Mouse (Mus musculus): Measurements from ENCODE around the gene Xrcc5. TPM values are rescaled to one million over a fixed set of nuclear protein-coding genes. Genes with fewer than 3 reads are reported as not detected.

Xrcc5 gene
- total and polyA plus RNA-seq, 2 experiments from 2014 or later, result 12.7 to 12.8 TPM

GRCm38 (mm10) chr1:72287893-72288292, 19.3 kb upstream of the Xrcc5 start:
- Histone ChIP-seq H3K27ac (ENCODE audit: low read depth, low read length) (peak overlapping the region; percentile 72; the same call in 1 of the 2 replicates), H3K4me2 (ENCODE audit: low read depth) (no peak overlapping the region), H3K9ac (no peak overlapping the region), H3K9me3 (ENCODE audit: low read length) (no peaks in the 10 kb centered on the region), H3K36me3 (ENCODE audit: insufficient read depth) (no peaks in the 10 kb centered on the region), H3K4me3 (ENCODE audit: low read depth, low read length) (no peak overlapping the region), H3K27me3 (ENCODE audit: insufficient read depth, low read length) (no peaks in the 10 kb centered on the region), H3K4me1 (ENCODE audit: insufficient read depth) (peaks cover 14% of the 10 kb centered on the region)
- no peak for TF ChIP-seq CTCF (IDR thresholded peaks at IDR 0.05; ENCODE audit: low read depth)
- no peak for DNase-seq
- no peak for ATAC-seq
- 90% methylated on average over 4 of the region's 4 CpGs for WGBS

- ATAC-seq (no peak), DNase-seq (no peak)
- Histone ChIP-seq H3K27ac (ENCODE audit: low read depth, low read length) (no peak overlapping the region), H3K4me1 (ENCODE audit: insufficient read depth) (peaks cover 14% of the 10 kb centered on the region), H3K9me3 (ENCODE audit: low read length) (no peaks in the 10 kb centered on the region), H3K4me3 (ENCODE audit: low read depth, low read length) (no peak overlapping the region), H3K9ac (no peak overlapping the region), H3K27me3 (ENCODE audit: insufficient read depth, low read length) (no peaks in the 10 kb centered on the region), H3K36me3 (ENCODE audit: insufficient read depth) (no peaks in the 10 kb centered on the region), H3K4me2 (ENCODE audit: low read depth) (no peak overlapping the region)
- no peak for TF ChIP-seq CTCF (IDR thresholded peaks at IDR 0.05; ENCODE audit: low read depth)
- WGBS, result 85% methylated on average over 4 of the region's 4 CpGs
These were observed 18.6 kb upstream of the Xrcc5 start for GRCm38 (mm10) chr1:72288527-72289150.

GRCm38 (mm10) chr1:72290896-72291295, 16.3 kb upstream of the Xrcc5 start:
- Histone ChIP-seq H3K9ac (no peak overlapping the region), H3K9me3 (ENCODE audit: low read length) (no peaks in the 10 kb centered on the region), H3K36me3 (ENCODE audit: insufficient read depth) (0 out of 2 replicates have a peak, but pooled peaks cover 6% of the 10 kb centered on the region), H3K4me1 (ENCODE audit: insufficient read depth) (peaks cover 5% of the 10 kb centered on the region; the same call in 1 of the 2 replicates), H3K27ac (ENCODE audit: low read depth, low read length) (no peak overlapping the region), H3K4me2 (ENCODE audit: low read depth) (no peak overlapping the region), H3K4me3 (ENCODE audit: low read depth, low read length) (no peak overlapping the region), H3K27me3 (ENCODE audit: insufficient read depth, low read length) (no peaks in the 10 kb centered on the region)
- DNase-seq (no peak), ATAC-seq (no peak)
- TF ChIP-seq CTCF (IDR thresholded peaks at IDR 0.05; ENCODE audit: low read depth), result no peak
- 90% methylated on average over 4 of the region's 4 CpGs for WGBS

GRCm38 (mm10) chr1:72291421-72291820, 15.8 kb upstream of the Xrcc5 start:
- Histone ChIP-seq H3K9me3 (ENCODE audit: low read length) (no peaks in the 10 kb centered on the region), H3K4me1 (ENCODE audit: insufficient read depth) (peaks cover 5% of the 10 kb centered on the region; the same call in 1 of the 2 replicates), H3K27ac (ENCODE audit: low read depth, low read length) (no peak overlapping the region), H3K4me3 (ENCODE audit: low read depth, low read length) (no peak overlapping the region), H3K4me2 (ENCODE audit: low read depth) (no peak overlapping the region), H3K36me3 (ENCODE audit: insufficient read depth) (0 out of 2 replicates have a peak, but pooled peaks cover 6% of the 10 kb centered on the region), H3K27me3 (ENCODE audit: insufficient read depth, low read length) (no peaks in the 10 kb centered on the region), H3K9ac (no peak overlapping the region)
- DNase-seq, result no peak
- WGBS, result 94% methylated on average over 4 of the region's 4 CpGs
- TF ChIP-seq CTCF (IDR thresholded peaks at IDR 0.05; ENCODE audit: low read depth), result no peak
- ATAC-seq, result no peak

GRCm38 (mm10) chr1:72291925-72292324, 15.3 kb upstream of the Xrcc5 start:
- H3K36me3 ChIP-seq (ENCODE audit: insufficient read depth), result 0 out of 2 replicates have a peak, but pooled peaks cover 6% of the 10 kb centered on the region
- H3K4me3 ChIP-seq (ENCODE audit: low read depth, low read length), result no peak overlapping the region
- H3K27ac ChIP-seq (ENCODE audit: low read depth, low read length), result no peak overlapping the region
- WGBS, result 93% methylated on average over 2 of the region's 2 CpGs
- no peak overlapping the region for H3K4me2 ChIP-seq (ENCODE audit: low read depth)
- no peak for DNase-seq
- H3K9ac ChIP-seq, result no peak overlapping the region
- peaks cover 5% of the 10 kb centered on the region; the same call in 1 of the 2 replicates for H3K4me1 ChIP-seq (ENCODE audit: insufficient read depth)
- no peaks in the 10 kb centered on the region for H3K9me3 ChIP-seq (ENCODE audit: low read length)
- no peak for ATAC-seq
- no peaks in the 10 kb centered on the region for H3K27me3 ChIP-seq (ENCODE audit: insufficient read depth, low read length)
- no peak for TF ChIP-seq CTCF (IDR thresholded peaks at IDR 0.05; ENCODE audit: low read depth)

GRCm38 (mm10) chr1:72293869-72294663, 13.2 kb upstream of the Xrcc5 start:
- DNase-seq, result no peak
- H3K9ac ChIP-seq, result no peak overlapping the region
- no peaks in the 10 kb centered on the region for H3K9me3 ChIP-seq (ENCODE audit: low read length)
- ATAC-seq, result no peak
- 0 out of 2 replicates have a peak, but pooled peaks cover 15% of the 10 kb centered on the region for H3K36me3 ChIP-seq (ENCODE audit: insufficient read depth)
- 70% methylated on average over 4 of the region's 4 CpGs for WGBS
- no peak overlapping the region for H3K27ac ChIP-seq (ENCODE audit: low read depth, low read length)
- no peaks in the 10 kb centered on the region for H3K4me1 ChIP-seq (ENCODE audit: insufficient read depth)
- TF ChIP-seq CTCF (IDR thresholded peaks at IDR 0.05; ENCODE audit: low read depth), result no peak
- no peak overlapping the region for H3K4me3 ChIP-seq (ENCODE audit: low read depth, low read length)
- H3K27me3 ChIP-seq (ENCODE audit: insufficient read depth, low read length), result no peaks in the 10 kb centered on the region
- no peak overlapping the region for H3K4me2 ChIP-seq (ENCODE audit: low read depth)

GRCm38 (mm10) chr1:72295746-72296145, 11.5 kb upstream of the Xrcc5 start:
- no peak for TF ChIP-seq CTCF (IDR thresholded peaks at IDR 0.05; ENCODE audit: low read depth)
- 79% methylated on average over 8 of the region's 8 CpGs for WGBS
- H3K4me1 ChIP-seq (ENCODE audit: insufficient read depth), result no peaks in the 10 kb centered on the region

More at GRCm38 (mm10) chr1:72295746-72296145, 11.5 kb upstream of the Xrcc5 start:
- Histone ChIP-seq H3K36me3 (ENCODE audit: insufficient read depth) (peaks cover 32% of the 10 kb centered on the region), H3K4me3 (ENCODE audit: low read depth, low read length) (no peak overlapping the region), H3K4me2 (ENCODE audit: low read depth) (no peak overlapping the region), H3K27me3 (ENCODE audit: insufficient read depth, low read length) (no peaks in the 10 kb centered on the region), H3K27ac (ENCODE audit: low read depth, low read length) (no peak overlapping the region), H3K9ac (no peak overlapping the region), H3K9me3 (ENCODE audit: low read length) (no peaks in the 10 kb centered on the region)
- ATAC-seq (no peak), DNase-seq (no peak)

Measured in forebrain, postnatal 0 days (tissue).